In the genomic region with DNA sequence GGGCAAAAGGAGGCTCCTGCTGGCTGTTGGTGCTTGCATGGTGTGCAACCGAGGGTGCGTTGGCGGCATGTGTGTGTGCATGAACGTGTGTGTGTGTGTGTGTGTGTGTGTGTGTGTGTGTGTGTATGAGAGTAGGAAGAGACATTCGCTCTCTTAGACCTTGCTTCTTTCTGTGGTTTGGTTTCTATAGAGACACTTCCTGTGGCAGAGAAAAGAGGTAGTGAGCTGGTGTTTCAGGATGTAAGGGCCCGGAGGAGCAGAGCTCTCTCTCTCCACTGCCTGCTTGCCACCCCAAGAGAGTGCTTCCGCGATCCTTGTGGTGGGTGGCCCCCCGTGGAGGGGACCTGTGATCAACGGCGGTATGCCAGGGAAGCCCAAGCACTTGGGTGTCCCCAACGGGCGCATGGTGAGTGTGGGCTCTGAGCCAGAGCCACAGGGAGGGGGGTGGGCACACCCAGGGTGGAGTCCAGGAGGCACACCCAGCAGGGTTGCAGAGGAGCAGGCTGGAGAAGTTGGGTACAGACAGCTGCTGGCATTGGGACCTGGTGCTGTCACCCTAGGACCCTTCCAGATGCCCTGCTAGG, we compare ENCODE assay signal across 7 mouse cellular contexts. TPM values are rescaled to one million over a fixed set of nuclear protein-coding genes. Genes with fewer than 3 reads are reported as not detected.
DNase-seq lines count a peak whose midpoint lies in the region; ATAC-seq and TF ChIP-seq lines count a peak whose summit lies in the region.

A gene (plus strand): TSS at position 202 of the 584 bp plus-strand sequence.

- H3K36me3 ChIP-seq in heart, embryonic 15.5 days, result no peaks in the 10 kb centered on the region
- H3K36me3 ChIP-seq in liver, adult 2 months (ENCODE audit: control insufficient read depth, insufficient read depth, low read length), result no peaks in the 10 kb centered on the region

- 43% methylated on average over 13 of the region's 13 CpGs for WGBS in heart, embryonic 15.5 days
- 67% methylated on average over 13 of the region's 13 CpGs for WGBS in liver, adult 2 months
- WGBS in olfactory bulb, adult 2 months, result 29% methylated on average over 13 of the region's 13 CpGs

- no peak for TF ChIP-seq POLR2A in liver, adult 2 months (IDR thresholded peaks at IDR 0.05; ENCODE audit: extremely low read depth, insufficient read depth, low read length)
- no peak for TF ChIP-seq POLR2A in olfactory bulb, adult 2 months (IDR thresholded peaks at IDR 0.05; ENCODE audit: insufficient read depth, low read depth, low read length)

- no peaks in the 10 kb centered on the region for H3K9me3 ChIP-seq in heart, embryonic 15.5 days (replicated peaks)

- H3K27me3 ChIP-seq in heart, embryonic 15.5 days, result peaks cover 50% of the 10 kb centered on the region
- H3K27me3 ChIP-seq in liver, adult 2 months (ENCODE audit: control insufficient read depth, insufficient read depth, low read length), result no peaks in the 10 kb centered on the region

- no peaks in the 10 kb centered on the region for H3K79me2 ChIP-seq in liver, adult 2 months (ENCODE audit: control insufficient read depth, insufficient read depth, low read length)

- H3K27ac ChIP-seq in heart, embryonic 15.5 days, result no peak within 1 kb of the TSS
- H3K27ac ChIP-seq in liver, adult 2 months (replicated peaks; ENCODE audit: insufficient read depth, low read depth, low read length), result no peak within 1 kb of the TSS
- H3K27ac ChIP-seq in olfactory bulb, adult 2 months (ENCODE audit: insufficient read depth, low read depth, low read length), result no peak within 1 kb of the TSS

- H3K4me3 ChIP-seq in heart, embryonic 15.5 days, result peak within 1 kb of the TSS; percentile 31
- peak within 1 kb of the TSS; percentile 54 for H3K4me3 ChIP-seq in liver, adult 2 months (ENCODE audit: insufficient read depth, low read depth, low read length)
- peak within 1 kb of the TSS; percentile 27 for H3K4me3 ChIP-seq in olfactory bulb, adult 2 months (ENCODE audit: insufficient read depth, low read depth, low read length)

- ATAC-seq in CD4-positive, CD25-positive, alpha-beta regulatory T cell, adult 4 months, result peak; percentile 98
- peak; percentile 44; the same call in 1 of the 2 replicates for ATAC-seq in heart, embryonic 15.5 days (replicated peaks; ENCODE audit: insufficient number of reproducible peaks, insufficient read depth, low FRiP score, low read depth)

- no peak for TF ChIP-seq CTCF in liver, adult 2 months (IDR thresholded peaks at IDR 0.05; ENCODE audit: low read depth, low read length)
- TF ChIP-seq CTCF in olfactory bulb, adult 2 months (IDR thresholded peaks at IDR 0.05; ENCODE audit: insufficient read depth, low read depth, low read length), result no peak

- DNase-seq in T-cell, adult 2 months (ENCODE audit: low spot score), result peak; percentile 79
- peak; percentile 31 for DNase-seq in liver, adult 2 months (ENCODE audit: extremely low read depth, low read depth, low spot score)
- no peak for DNase-seq in ovary, postnatal 14 days (ENCODE audit: low spot score)
- DNase-seq in ovary, postnatal 10 days (ENCODE audit: low spot score), result no peak

- peaks cover 7% of the 10 kb centered on the region for H3K4me1 ChIP-seq in heart, embryonic 15.5 days (replicated peaks)
- peaks cover 2% of the 10 kb centered on the region; the same call in 1 of the 2 replicates for H3K4me1 ChIP-seq in liver, adult 2 months (ENCODE audit: control insufficient read depth, insufficient read depth, low read length)
- peaks cover 16% of the 10 kb centered on the region for H3K4me1 ChIP-seq in olfactory bulb, adult 2 months (ENCODE audit: control insufficient read depth, insufficient read depth, low read length)

- H3K9ac ChIP-seq in heart, embryonic 15.5 days, result peak within 1 kb of the TSS; percentile 38; the same call in 1 of the 2 replicates
- H3K9ac ChIP-seq in liver, adult 2 months (ENCODE audit: low read depth, low read length), result peak within 1 kb of the TSS; percentile 50

- peak within 1 kb of the TSS; percentile 37 for H3K4me2 ChIP-seq in heart, embryonic 15.5 days

RNA-seq across cellular contexts. Expression of the gene that starts here (rescaled TPM):
- 10 to 100 TPM; 71.0 to 88.5 TPM for polyA plus RNA-seq in CD4-positive, CD25-positive, alpha-beta regulatory T cell, adult 4 months (2017; shearing (Covaris generic))
- polyA plus RNA-seq in heart, embryonic 15.5 days (2015; fragmentation: Nextera tagmentation; extraction: Ambion mirVana), result 0.42 and 1.9 TPM in 2 replicates
- total RNA-seq in liver, adult 2 months (2014; rRNA removed), result 0.28 and 0.34 TPM in 2 replicates
- polyA plus RNA-seq in liver, adult 2 months (2012; rRNA removed), result 0.45 and 0.70 TPM in 2 replicates
- not detected in 2 replicates for polyA plus RNA-seq in olfactory bulb, adult 2 months (2012; ENCODE audit: insufficient read depth, insufficient read length, low replicate concordance, missing spikeins)

Comparison
In these comparisons a context has a peak if more than half of its experiments do, and no peak if none do; other contexts are left out.
1. RNA of the gene that starts here (polyA plus RNA-seq): not detected in olfactory bulb, adult 2 months and 71.0 to 88.5 TPM in CD4-positive, CD25-positive, alpha-beta regulatory T cell, adult 4 months; 0.45 to 0.70 TPM in liver, adult 2 months and 0.42 to 1.9 TPM in heart, embryonic 15.5 days; every median in the first group is over 10 times any median in the second.
2. Peak in DNase-seq, H3K4me3 ChIP-seq and H3K9ac ChIP-seq in liver, adult 2 months; RNA of the gene not detected or under 1 TPM.
3. Peak in every context shown above with its lines, with median percentiles within 50 percentile points of each other: H3K4me3 ChIP-seq.